Mouse (Mus musculus) liver, postnatal 0 days (tissue): ENCODE measurements around the gene Prkd1. TPM values are rescaled to one million over a fixed set of nuclear protein-coding genes. Genes with fewer than 3 reads are reported as not detected.
A peak's percentile ranks its signal among the peaks of the same experiment; 100 is the strongest.

ENCODE experiments used
- ATAC-seq: fragments of 200-750 bp; cut with Nextera tagmentation; 2 replicates; pipeline ENCODE4 v1.8.0; 2017; ENCODE audit warnings: mild to moderate bottlenecking, moderate library complexity
- DNase-seq: peaks from one replicate; pipeline ENCODE4 v3.0.0-alpha.2; 2016
- H3K27ac ChIP-seq: fragments of 300-500 bp; sonication (generic); 2 replicates; pipeline ENCODE4 v1.5.1; 2014; ENCODE audit warnings: antibody characterized with exemption, moderate library complexity, mild to moderate bottlenecking, low read depth
- H3K27me3 ChIP-seq: fragments of 300-500 bp; sonication (generic); 2 replicates; pipeline ENCODE4 v1.6.1; 2014; ENCODE audit warnings: low read length, control low read depth, mixed read lengths; ENCODE audit not compliant: insufficient read depth
- H3K36me3 ChIP-seq: fragments of 300-500 bp; sonication (generic); replicated peaks from 2 replicates; pipeline ENCODE4 v1.6.1; 2014; ENCODE audit warnings: mild to moderate bottlenecking, control low read depth, low read length, moderate library complexity, mixed read lengths; ENCODE audit not compliant: insufficient read depth
- H3K4me1 ChIP-seq: fragments of 300-500 bp; sonication (generic); 2 replicates; pipeline ENCODE4 v1.6.1; 2014; ENCODE audit warnings: antibody characterized with exemption, mild to moderate bottlenecking, control low read depth; ENCODE audit not compliant: insufficient read depth
- H3K4me2 ChIP-seq: fragments of 300-500 bp; sonication (generic); 2 replicates; pipeline ENCODE4 v1.6.1; 2014; ENCODE audit warnings: low read depth, mild to moderate bottlenecking, low read length, moderate library complexity, mixed read lengths
- H3K4me3 ChIP-seq: fragments of 300-500 bp; sonication (generic); 2 replicates; pipeline ENCODE4 v1.5.1; 2014; ENCODE audit warnings: low read depth, low read length
- H3K9ac ChIP-seq: fragments of 300-500 bp; sonication (generic); replicated peaks from 2 replicates; pipeline ENCODE4 v1.6.1; 2014; ENCODE audit warnings: mild to moderate bottlenecking, moderate library complexity
- H3K9me3 ChIP-seq: fragments of 300-500 bp; sonication (generic); 2 replicates; pipeline ENCODE4 v1.6.1; 2016; ENCODE audit warnings: mild to moderate bottlenecking, control low read depth, low read length, mixed read lengths
- CTCF ChIP-seq: sonication (generic); IDR thresholded peaks from 2 replicates; pipeline ENCODE4 v1.5.1; 2016; ENCODE audit warnings: antibody characterized with exemption, low read depth
- EP300 ChIP-seq: IDR thresholded peaks from 2 replicates; pipeline ENCODE4 v1.6.1; 2016; ENCODE audit warnings: antibody characterized with exemption, low read depth, mild to moderate bottlenecking
- WGBS: fragments of 180-500 bp; shearing (Covaris S2); extraction: QIAGEN DNeasy Blood & Tissue Kit; methylation state at CpG from one replicate; pipeline ENCODE4 v1.1.7; 2014; ENCODE audit not compliant: insufficient replicate concordance; 5-methylcytosine and 5-hydroxymethylcytosine counted together
- polyA plus RNA-seq: library from polyadenylated mRNA; unstranded; fragments of >200 nt; fragmentation: Nextera tagmentation; extraction: Ambion mirVana; gene quantifications from 2 replicates; pipeline ENCODE4 v1.2.1, GENCODE M21; 2015

Gene Prkd1
- polyA plus RNA-seq, 1 experiment from 2014 or later: 0.09 TPM

DNA sequence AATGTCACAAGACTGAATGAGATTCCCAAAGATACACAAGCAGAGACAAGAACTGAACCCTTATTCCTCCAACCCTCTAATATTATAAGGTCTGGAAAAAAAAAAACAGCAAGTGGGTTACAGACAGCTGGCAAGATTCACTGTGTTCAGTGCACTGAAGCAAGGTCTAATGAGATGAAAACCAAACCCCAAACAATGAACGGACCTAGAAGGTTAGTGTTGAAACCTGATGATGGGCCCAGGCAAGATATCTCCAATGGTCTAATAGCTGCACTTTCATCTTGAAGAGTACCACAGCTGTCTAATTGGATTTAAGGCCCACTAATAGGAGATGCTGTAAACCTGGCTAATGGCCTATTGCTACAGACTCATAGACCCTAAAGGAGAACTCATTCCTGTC lies 111.9 kb downstream of the Prkd1 start:
- DNase-seq: no peak
- no peak overlapping the region for H3K4me2 ChIP-seq
- 74% methylated on average over 1 of the region's 1 CpGs for WGBS
- H3K4me1 ChIP-seq: no peaks in the 10 kb centered on the region
- no peaks in the 10 kb centered on the region for H3K27me3 ChIP-seq
- no peaks in the 10 kb centered on the region for H3K9me3 ChIP-seq
- no peak overlapping the region for H3K27ac ChIP-seq
- no peaks in the 10 kb centered on the region for H3K36me3 ChIP-seq
- no peak overlapping the region for H3K4me3 ChIP-seq
- TF ChIP-seq CTCF: no peak
- no peak for TF ChIP-seq EP300
- no peak for ATAC-seq
- no peak overlapping the region for H3K9ac ChIP-seq

DNA sequence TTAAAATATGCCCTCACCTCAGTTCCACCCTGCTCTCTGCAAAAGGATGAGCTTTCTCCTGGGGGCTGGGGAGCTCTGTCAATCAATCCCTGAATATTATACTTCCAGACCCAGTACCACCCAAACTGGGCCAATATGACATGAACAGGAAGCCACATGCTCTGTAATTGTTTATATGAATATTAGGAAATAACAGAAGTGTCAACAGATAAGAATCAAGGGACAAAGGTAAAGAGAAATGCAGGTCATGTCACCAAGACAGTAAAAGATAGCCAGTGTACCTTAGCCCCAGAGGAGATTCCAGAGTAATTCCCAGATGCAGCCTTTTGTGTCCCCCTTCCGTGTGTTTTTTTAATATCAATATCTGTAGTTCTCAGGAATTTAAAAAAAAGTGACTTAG lies 120.3 kb downstream of the Prkd1 start:
- Histone ChIP-seq H3K27ac (no peak overlapping the region), H3K27me3 (no peaks in the 10 kb centered on the region), H3K4me1 (no peaks in the 10 kb centered on the region), H3K9ac (no peak overlapping the region), H3K4me3 (no peak overlapping the region), H3K36me3 (no peaks in the 10 kb centered on the region), H3K9me3 (no peaks in the 10 kb centered on the region), H3K4me2 (no peak overlapping the region)
- DNase-seq (no peak), ATAC-seq (no peak)
- TF ChIP-seq EP300 (no peak), CTCF (no peak)
- 50% methylated on average over 1 of the region's 1 CpGs for WGBS

DNA sequence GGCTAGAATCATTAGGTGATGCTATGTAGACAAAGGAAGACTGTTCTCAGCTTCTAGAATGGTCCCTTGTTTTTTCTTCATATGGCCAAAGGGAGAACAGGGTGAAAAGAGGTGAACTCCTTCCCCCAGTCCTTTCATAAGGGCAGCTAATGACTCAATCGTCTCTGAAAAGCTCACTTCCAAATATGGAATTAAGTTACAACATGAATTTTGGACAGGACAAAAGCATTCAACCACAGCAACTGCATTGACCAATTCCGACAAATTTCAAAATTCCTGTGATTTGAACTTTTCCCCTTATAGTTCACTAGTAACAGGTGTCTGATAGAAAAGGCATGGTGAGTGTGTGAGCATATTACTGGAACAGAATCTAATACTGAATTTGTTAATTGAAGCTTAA lies 124.8 kb downstream of the Prkd1 start:
- no peaks in the 10 kb centered on the region for H3K36me3 ChIP-seq
- no peaks in the 10 kb centered on the region for H3K4me1 ChIP-seq
- TF ChIP-seq EP300 (no peak), CTCF (no peak)
- no peak for DNase-seq
- ATAC-seq: no peak
- H3K9me3 ChIP-seq: no peaks in the 10 kb centered on the region
- H3K4me3 ChIP-seq: no peak overlapping the region
- WGBS: 62% methylated on average over 2 of the region's 2 CpGs
- H3K4me2 ChIP-seq: no peak overlapping the region
- H3K27me3 ChIP-seq: no peaks in the 10 kb centered on the region
- H3K27ac ChIP-seq: no peak overlapping the region
- H3K9ac ChIP-seq: no peak overlapping the region

DNA sequence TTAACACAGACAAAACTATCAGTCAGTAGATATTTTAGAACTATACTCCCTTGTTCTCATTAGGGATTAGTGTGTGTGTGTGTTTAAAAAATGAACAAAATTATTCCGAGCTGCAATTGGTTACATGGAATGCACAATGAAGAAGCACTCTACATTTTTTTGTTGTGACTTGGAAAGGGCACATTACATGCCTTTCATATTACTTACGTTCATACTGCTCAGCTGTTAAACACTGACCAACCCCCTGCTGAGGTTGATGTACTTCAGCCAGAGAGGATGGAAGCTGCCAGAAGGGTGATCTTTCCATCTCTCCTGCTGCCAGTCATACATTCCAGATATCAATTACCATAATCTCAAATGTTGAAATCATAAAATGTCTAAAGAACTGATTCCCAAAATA lies 134.4 kb downstream of the Prkd1 start:
- DNase-seq (no peak), ATAC-seq (no peak)
- Histone ChIP-seq H3K27ac (no peak overlapping the region), H3K4me3 (no peak overlapping the region), H3K9ac (no peak overlapping the region), H3K4me2 (no peak overlapping the region), H3K9me3 (no peaks in the 10 kb centered on the region), H3K36me3 (no peaks in the 10 kb centered on the region), H3K27me3 (no peaks in the 10 kb centered on the region), H3K4me1 (no peaks in the 10 kb centered on the region)
- 73% methylated on average over 2 of the region's 2 CpGs for WGBS
- TF ChIP-seq CTCF (no peak), EP300 (no peak)

DNA sequence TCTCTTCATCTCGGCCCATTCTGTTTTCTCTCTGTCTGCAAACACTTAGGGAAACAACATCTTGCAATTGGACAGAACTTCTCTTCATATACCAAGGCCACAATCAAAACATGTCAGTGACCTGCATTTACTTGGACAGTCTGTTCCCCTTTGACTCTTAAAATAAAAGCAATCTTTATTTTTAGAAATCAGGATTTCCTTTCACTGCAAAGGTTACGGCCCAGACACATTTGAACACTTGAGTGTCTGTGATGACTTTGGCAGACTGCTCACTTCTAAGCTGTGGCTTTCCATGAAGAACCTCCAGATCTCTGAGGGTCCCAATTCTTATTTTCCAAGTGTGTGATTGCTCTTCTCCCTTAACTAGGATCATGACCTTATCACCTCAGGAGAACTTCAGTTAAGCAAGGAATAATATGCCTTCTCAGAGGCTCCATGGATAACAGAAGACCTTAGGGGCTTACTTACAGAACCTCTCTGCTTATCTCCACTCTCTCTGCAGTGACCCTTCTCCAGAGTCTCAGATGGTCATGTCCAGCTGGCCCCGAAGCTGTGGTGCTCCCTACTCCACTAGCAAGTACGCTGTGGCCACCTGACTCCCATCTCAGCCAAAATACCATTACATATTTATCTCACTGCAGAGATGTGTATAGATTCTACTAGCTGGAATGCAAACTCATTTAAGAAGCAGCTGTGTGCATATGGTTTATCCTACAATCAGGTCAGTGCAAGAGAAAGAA lies 137.2 kb downstream of the Prkd1 start:
- no peaks in the 10 kb centered on the region for H3K27me3 ChIP-seq
- H3K4me1 ChIP-seq: no peaks in the 10 kb centered on the region
- ATAC-seq (no peak), DNase-seq (no peak)
- H3K9ac ChIP-seq: no peak overlapping the region
- H3K4me3 ChIP-seq: no peak overlapping the region
- 64% methylated on average over 4 of the region's 4 CpGs for WGBS
- H3K9me3 ChIP-seq: no peaks in the 10 kb centered on the region
- no peaks in the 10 kb centered on the region for H3K36me3 ChIP-seq
- TF ChIP-seq CTCF: no peak
- peak; percentile 46 for TF ChIP-seq EP300
- H3K27ac ChIP-seq: no peak overlapping the region
- H3K4me2 ChIP-seq: no peak overlapping the region

DNA sequence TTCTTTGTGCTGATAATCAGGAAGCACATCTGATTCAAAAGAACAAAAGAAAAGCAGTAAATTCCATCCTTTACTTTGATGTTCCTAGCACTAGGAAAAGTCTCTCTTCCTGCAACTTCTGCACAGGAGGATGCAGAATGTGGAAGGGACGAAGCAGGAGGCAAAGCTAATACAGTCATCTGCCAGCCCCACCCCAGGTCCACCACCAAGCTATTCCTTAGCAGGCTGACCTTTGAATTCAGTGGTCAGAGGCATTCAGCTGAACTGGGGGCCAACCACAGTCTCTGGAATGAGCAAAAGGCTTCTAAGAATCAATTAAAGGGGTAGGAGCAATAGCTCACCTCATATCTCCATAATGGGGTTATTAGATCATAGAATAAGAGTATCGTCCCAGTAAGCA lies 140.1 kb downstream of the Prkd1 start:
- H3K4me3 ChIP-seq: no peak overlapping the region
- no peak for ATAC-seq
- 63% methylated on average over 2 of the region's 2 CpGs for WGBS
- TF ChIP-seq EP300: no peak
- no peak for TF ChIP-seq CTCF
- no peaks in the 10 kb centered on the region for H3K36me3 ChIP-seq
- no peak overlapping the region for H3K4me2 ChIP-seq
- H3K9ac ChIP-seq: no peak overlapping the region
- H3K9me3 ChIP-seq: no peaks in the 10 kb centered on the region
- H3K4me1 ChIP-seq: no peaks in the 10 kb centered on the region
- H3K27me3 ChIP-seq: no peaks in the 10 kb centered on the region
- H3K27ac ChIP-seq: no peak overlapping the region
- DNase-seq: no peak
